Mouse (Mus musculus) heart, adult 8-10 months (tissue): ENCODE results near the gene Tmem51. TPM values are rescaled to one million over a fixed set of nuclear protein-coding genes. Genes with fewer than 3 reads are reported as not detected.

Experiments
- total RNA-seq, 4 experiments: library from RNA; stranded (reverse); gene quantifications; 2 replicates each; pipeline ENCODE4 v1.2.4; 2022

Tmem51 gene
- total RNA-seq, 4 experiments from 2014 or later = 4.4 to 5.4 (median 4.7) TPM

Other genes with a start within 250 kb of the Tmem51 start
- gene Ctrc, start 237.9 kb downstream of the Tmem51 start, total RNA-seq = not detected
- gene Efhd2, start 209.4 kb downstream of the Tmem51 start, total RNA-seq = 10 to 100 TPM; 18.1 to 21.4 (median 19.6) TPM
- gene Fhad1, start 69.2 kb downstream of the Tmem51 start, total RNA-seq = under 1 TPM; 0.26 to 0.41 (median 0.35) TPM
- gene Kazn, start 155.1 kb upstream of the Tmem51 start, total RNA-seq = 1 to 10 TPM; 2.9 to 4.0 (median 3.5) TPM